Mouse (Mus musculus) hindbrain, postnatal 0 days (tissue): ENCODE data around the gene Acsf2. TPM values are rescaled to one million over a fixed set of nuclear protein-coding genes. Genes with fewer than 3 reads are reported as not detected.

Experiments used
- ATAC-seq: fragments of 200-750 bp; cut with Nextera tagmentation; 2 replicates; pipeline ENCODE4 v1.8.0; 2017; ENCODE audit warnings: mild to moderate bottlenecking, moderate TSS enrichment, moderate library complexity
- DNase-seq: peaks from one replicate; pipeline ENCODE4 v3.0.0-alpha.2; 2015; ENCODE audit warnings: low spot score
- H3K27ac ChIP-seq: fragments of 300-500 bp; sonication (generic); 2 replicates; pipeline ENCODE4 v1.5.1; 2014; ENCODE audit warnings: mild to moderate bottlenecking
- H3K27me3 ChIP-seq: fragments of 300-500 bp; sonication (generic); 2 replicates; pipeline ENCODE4 v1.6.1; 2014; ENCODE audit warnings: low read length, mixed read lengths; ENCODE audit not compliant: insufficient read depth
- H3K36me3 ChIP-seq: fragments of 300-500 bp; sonication (generic); 2 replicates; pipeline ENCODE4 v1.6.1; 2014; ENCODE audit warnings: low read length, mixed read lengths; ENCODE audit not compliant: insufficient read depth
- H3K4me1 ChIP-seq: fragments of 300-500 bp; sonication (generic); 2 replicates; pipeline ENCODE4 v1.6.1; 2014; ENCODE audit warnings: antibody characterized with exemption, low read length, mixed read lengths; ENCODE audit not compliant: insufficient read depth
- H3K4me2 ChIP-seq: fragments of 300-500 bp; sonication (generic); 2 replicates; pipeline ENCODE4 v1.6.1; 2014; ENCODE audit warnings: low read depth, mild to moderate bottlenecking, low read length, moderate library complexity, mixed read lengths
- H3K4me3 ChIP-seq: fragments of 300-500 bp; sonication (generic); 2 replicates; pipeline ENCODE4 v1.5.1; 2014; ENCODE audit warnings: low read length
- H3K9ac ChIP-seq: fragments of 300-500 bp; sonication (generic); replicated peaks from 2 replicates; pipeline ENCODE4 v1.6.1; 2014; ENCODE audit warnings: mild to moderate bottlenecking, low read length, moderate library complexity, mixed read lengths
- H3K9me3 ChIP-seq: fragments of 300-500 bp; sonication (generic); 2 replicates; pipeline ENCODE4 v1.6.1; 2016; ENCODE audit warnings: low read length, mixed read lengths
- CTCF ChIP-seq: IDR thresholded peaks from 2 replicates; pipeline ENCODE4 v1.5.1; 2016; ENCODE audit warnings: antibody characterized with exemption, control low read depth, low read depth
- WGBS: fragments of 180-500 bp; shearing (Covaris S2); extraction: QIAGEN DNeasy Blood & Tissue Kit; methylation state at CpG from one replicate; pipeline ENCODE4 v1.1.7; 2014; 5-methylcytosine and 5-hydroxymethylcytosine counted together
- polyA plus RNA-seq: library from polyadenylated mRNA; unstranded; fragments of >200 nt; fragmentation: Nextera tagmentation; extraction: Ambion mirVana; gene quantifications from 2 replicates; pipeline ENCODE4 v1.2.1, GENCODE M21; 2015
- total RNA-seq: library from RNA; depleted of rRNA; stranded (reverse); fragments of >200 nt; gene quantifications from 2 replicates; pipeline ENCODE4 v1.2.3, GENCODE M21; 2014

The Acsf2 gene
- total and polyA plus RNA-seq, 2 experiments from 2014 or later, result 2.6 to 6.8 TPM

GRCm38 (mm10) chr11:94600447-94600846 lies 1.2 kb downstream of the Acsf2 start:
- WGBS, result 92% methylated on average over 7 of the region's 7 CpGs
- no peak overlapping the region for H3K27ac ChIP-seq
- no peak overlapping the region for H3K4me3 ChIP-seq
- H3K9me3 ChIP-seq, result no peaks in the 10 kb centered on the region
- no peak for TF ChIP-seq CTCF
- no peak overlapping the region for H3K4me2 ChIP-seq
- no peak for ATAC-seq
- no peak overlapping the region for H3K9ac ChIP-seq
- H3K36me3 ChIP-seq, result no peaks in the 10 kb centered on the region
- no peaks in the 10 kb centered on the region for H3K27me3 ChIP-seq
- H3K4me1 ChIP-seq, result no peaks in the 10 kb centered on the region
- no peak for DNase-seq

DNA sequence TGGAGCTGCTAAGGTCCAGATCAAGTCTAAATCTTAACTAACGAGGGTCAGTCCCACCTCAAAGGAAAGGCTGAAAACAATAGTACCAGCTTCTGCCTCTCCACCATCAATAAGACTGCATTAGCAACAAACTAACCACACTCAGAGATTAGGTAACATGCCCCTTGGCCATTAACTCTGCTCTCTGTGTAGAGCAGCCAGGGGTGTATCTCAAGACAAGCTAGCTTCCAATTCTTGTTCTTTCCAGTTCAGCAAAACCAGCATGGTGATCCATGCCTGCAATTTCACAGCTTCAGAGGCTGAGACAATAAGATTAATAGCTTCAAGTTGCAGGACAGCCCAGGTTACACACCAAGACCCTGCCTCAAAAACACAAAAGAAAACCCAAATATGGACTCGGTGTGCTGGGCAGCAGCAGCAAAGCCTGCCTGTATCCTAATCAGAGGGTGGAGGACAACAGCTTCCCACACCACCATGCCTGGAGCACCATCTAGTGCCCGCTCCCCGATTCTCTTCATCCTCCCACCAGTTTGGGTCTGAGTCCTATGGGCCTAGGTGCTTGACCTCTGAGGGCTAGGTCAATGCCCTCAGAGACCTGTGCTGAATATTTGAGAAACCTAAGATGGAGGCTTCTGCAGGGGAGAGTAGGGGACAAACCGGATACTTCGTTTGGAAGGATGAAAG lies 3.1 kb downstream of the Acsf2 start:
- ATAC-seq, result no peak
- no peaks in the 10 kb centered on the region for H3K36me3 ChIP-seq
- H3K27ac ChIP-seq, result no peak overlapping the region
- no peak overlapping the region for H3K9ac ChIP-seq
- H3K27me3 ChIP-seq, result no peaks in the 10 kb centered on the region
- H3K4me1 ChIP-seq, result no peaks in the 10 kb centered on the region
- no peak overlapping the region for H3K4me3 ChIP-seq
- H3K9me3 ChIP-seq, result no peaks in the 10 kb centered on the region
- WGBS, result 85% methylated on average over 6 of the region's 6 CpGs
- no peak overlapping the region for H3K4me2 ChIP-seq
- DNase-seq, result no peak
- no peak for TF ChIP-seq CTCF

DNA sequence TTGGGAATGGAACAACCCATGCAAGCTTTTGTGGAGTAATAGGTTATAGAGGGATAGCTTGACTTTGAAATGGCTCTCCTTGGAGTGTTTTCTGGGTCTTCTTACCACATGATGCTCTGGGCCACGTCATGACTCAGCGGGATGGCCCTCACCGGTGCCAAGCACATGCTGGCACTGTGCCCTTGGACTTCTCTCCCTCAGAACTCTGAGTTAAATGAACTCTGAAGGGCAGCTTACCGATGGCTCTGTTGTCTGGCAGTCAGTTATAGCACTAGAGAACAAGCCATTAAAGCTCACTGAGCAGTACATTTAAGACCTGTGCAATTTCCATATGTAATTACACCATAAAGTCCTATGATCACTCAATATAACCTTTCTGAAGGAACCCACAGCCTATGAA lies 4.4 kb downstream of the Acsf2 start:
- Histone ChIP-seq H3K36me3 (no peaks in the 10 kb centered on the region), H3K4me2 (no peak overlapping the region), H3K9ac (no peak overlapping the region), H3K4me1 (no peaks in the 10 kb centered on the region), H3K4me3 (no peak overlapping the region), H3K27ac (no peak overlapping the region), H3K9me3 (no peaks in the 10 kb centered on the region), H3K27me3 (no peaks in the 10 kb centered on the region)
- DNase-seq (peak; percentile 28), ATAC-seq (no peak)
- TF ChIP-seq CTCF, result no peak
- 61% methylated on average over 4 of the region's 4 CpGs for WGBS

DNA sequence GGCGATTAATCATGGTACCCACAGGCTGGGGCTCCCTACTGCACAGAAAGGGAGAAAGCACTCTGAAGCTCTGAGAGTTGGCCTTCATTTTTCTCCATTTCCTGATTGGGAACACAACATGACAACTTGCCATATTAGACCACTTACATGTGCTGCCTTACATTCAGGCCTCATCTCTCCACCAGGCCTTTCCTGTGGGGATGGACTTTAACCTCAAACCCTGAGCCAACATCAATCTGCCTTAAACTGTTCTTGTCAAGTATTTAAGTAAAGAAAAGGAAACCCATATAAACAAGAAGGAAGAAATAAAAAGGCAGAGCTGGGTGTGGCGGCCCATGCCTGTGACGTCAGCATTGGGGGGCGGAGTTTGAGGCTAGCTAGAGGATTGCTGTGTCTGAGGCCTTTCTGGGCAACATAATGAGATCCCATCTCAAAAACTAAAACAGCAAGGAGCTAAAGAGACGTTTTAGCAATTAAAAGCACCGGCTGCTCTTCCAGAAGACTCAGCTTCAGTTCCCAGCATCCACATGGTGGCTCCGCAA lies 5.3 kb downstream of the Acsf2 start:
- H3K27me3 ChIP-seq, result no peaks in the 10 kb centered on the region
- no peak overlapping the region for H3K27ac ChIP-seq
- H3K9me3 ChIP-seq, result no peaks in the 10 kb centered on the region
- DNase-seq (no peak), ATAC-seq (no peak)
- WGBS, result 73% methylated on average over 7 of the region's 7 CpGs
- TF ChIP-seq CTCF, result no peak
- no peak overlapping the region for H3K9ac ChIP-seq
- H3K36me3 ChIP-seq, result no peaks in the 10 kb centered on the region
- no peaks in the 10 kb centered on the region for H3K4me1 ChIP-seq
- no peak overlapping the region for H3K4me2 ChIP-seq
- no peak overlapping the region for H3K4me3 ChIP-seq

DNA sequence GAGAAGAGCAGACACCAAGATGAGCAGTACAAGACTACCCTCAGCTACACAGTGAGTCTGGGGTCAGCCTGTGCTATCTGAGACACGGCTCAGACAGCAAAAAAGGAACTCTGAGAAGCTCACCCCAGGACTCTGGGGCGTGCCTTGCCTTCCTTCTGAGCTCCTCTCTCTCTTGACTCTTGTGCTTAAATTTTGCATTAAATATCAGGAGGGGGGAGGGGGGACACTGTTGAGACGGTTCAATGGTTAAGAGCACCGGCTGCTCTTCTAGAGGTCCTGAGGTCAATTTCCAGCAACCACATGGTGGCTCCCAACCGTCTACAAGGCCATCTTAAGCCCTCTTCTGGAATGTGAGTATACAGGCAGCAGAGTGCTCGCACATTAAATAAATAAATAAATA lies 14.2 kb downstream of the Acsf2 start:
- no peaks in the 10 kb centered on the region for H3K4me1 ChIP-seq
- no peak overlapping the region for H3K4me2 ChIP-seq
- no peak for TF ChIP-seq CTCF
- ATAC-seq (no peak), DNase-seq (no peak)
- H3K9me3 ChIP-seq, result no peaks in the 10 kb centered on the region
- no peaks in the 10 kb centered on the region for H3K36me3 ChIP-seq
- no peak overlapping the region for H3K27ac ChIP-seq
- H3K4me3 ChIP-seq, result no peak overlapping the region
- no peak overlapping the region for H3K9ac ChIP-seq
- 71% methylated on average over 6 of the region's 6 CpGs for WGBS
- H3K27me3 ChIP-seq, result no peaks in the 10 kb centered on the region

DNA sequence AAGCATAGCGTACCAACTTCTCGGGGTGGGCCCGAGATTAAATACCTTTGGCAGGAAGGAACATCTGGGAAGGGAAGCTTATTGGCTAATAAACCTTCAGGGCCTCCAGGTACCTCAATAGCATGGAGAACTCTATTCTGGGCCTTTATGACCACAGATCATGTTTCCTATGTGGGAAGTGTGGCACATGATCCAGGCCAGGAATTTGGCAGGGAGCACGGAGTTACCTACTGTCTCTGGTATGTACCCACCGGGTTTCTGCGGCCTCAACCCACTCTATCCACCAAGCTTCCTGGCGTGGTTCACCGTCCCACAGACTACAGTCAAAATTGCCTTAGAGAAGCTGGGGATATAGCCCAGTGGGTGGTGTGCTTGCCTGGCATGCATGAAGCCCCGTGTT lies 16.6 kb downstream of the Acsf2 start:
- no peak for ATAC-seq
- no peaks in the 10 kb centered on the region for H3K9me3 ChIP-seq
- no peak overlapping the region for H3K27ac ChIP-seq
- 94% methylated on average over 9 of the region's 9 CpGs for WGBS
- no peak overlapping the region for H3K4me3 ChIP-seq
- H3K9ac ChIP-seq, result no peak overlapping the region
- no peak overlapping the region for H3K4me2 ChIP-seq
- no peaks in the 10 kb centered on the region for H3K27me3 ChIP-seq
- TF ChIP-seq CTCF, result no peak
- no peak for DNase-seq
- no peaks in the 10 kb centered on the region for H3K4me1 ChIP-seq
- no peaks in the 10 kb centered on the region for H3K36me3 ChIP-seq

GRCm38 (mm10) chr11:94580111-94580740 lies 21.4 kb downstream of the Acsf2 start:
- TF ChIP-seq CTCF, result no peak
- no peak for ATAC-seq
- no peak overlapping the region for H3K27ac ChIP-seq
- DNase-seq, result no peak
- H3K4me2 ChIP-seq, result no peak overlapping the region
- H3K9ac ChIP-seq, result no peak overlapping the region
- no peaks in the 10 kb centered on the region for H3K27me3 ChIP-seq
- WGBS, result 89% methylated on average over 5 of the region's 5 CpGs
- no peaks in the 10 kb centered on the region for H3K4me1 ChIP-seq
- H3K36me3 ChIP-seq, result no peaks in the 10 kb centered on the region
- no peaks in the 10 kb centered on the region for H3K9me3 ChIP-seq
- H3K4me3 ChIP-seq, result no peak overlapping the region
